Mouse (Mus musculus) bone marrow macrophage, adult 2 months (primary cell): ENCODE results near the gene Lrrc57. TPM values are rescaled to one million over a fixed set of nuclear protein-coding genes. Genes with fewer than 3 reads are reported as not detected.
"Not testable (repeated sequence)": the region's sequence is repeated elsewhere in the genome, so short reads cannot be mapped to it uniquely, and the experiment has no call there.

ENCODE experiments used
- H3K27ac ChIP-seq: 2 replicates; pipeline ENCODE4 v1.5.1; 2012; ENCODE audit warnings: low read depth, low read length; ENCODE audit not compliant: insufficient read depth
- H3K4me1 ChIP-seq: 2 replicates; pipeline ENCODE4 v1.6.1; 2012; ENCODE audit warnings: low read length; ENCODE audit not compliant: control insufficient read depth, insufficient read depth
- H3K4me3 ChIP-seq: 2 replicates; pipeline ENCODE4 v1.5.1; 2012; ENCODE audit warnings: mild to moderate bottlenecking, low read length, moderate library complexity; ENCODE audit not compliant: insufficient read depth
- CTCF ChIP-seq: IDR thresholded peaks from 2 replicates; pipeline ENCODE4 v1.5.1; 2012; ENCODE audit warnings: low read depth, mild to moderate bottlenecking, low read length, moderate library complexity
- POLR2A ChIP-seq: IDR thresholded peaks from 2 replicates; pipeline ENCODE4 v1.6.1; 2012; ENCODE audit warnings: mild to moderate bottlenecking, low read depth, low read length, borderline replicate concordance
- polyA plus RNA-seq: library from polyadenylated mRNA; stranded (reverse); fragments of >200 nt; gene quantifications from 2 replicates; pipeline ENCODE4 v1.2.4, GENCODE M21; 2012; ENCODE audit not compliant: missing spikeins, insufficient read depth, insufficient read length

The Lrrc57 gene
- polyA plus RNA-seq, 1 experiment: 17.5 TPM

- TF ChIP-seq CTCF (0 out of 2 replicates have a peak, but pooled peaks have one; percentile 19), POLR2A (no peak)
- Histone ChIP-seq H3K4me1 (peaks cover 37% of the 10 kb centered on the region), H3K4me3 (peak overlapping the region; percentile 89), H3K27ac (peak overlapping the region; percentile 82)
Measured at GRCm38 (mm10) chr2:120567798-120568320, 41.5 kb downstream of the Lrrc57 start.

DNA sequence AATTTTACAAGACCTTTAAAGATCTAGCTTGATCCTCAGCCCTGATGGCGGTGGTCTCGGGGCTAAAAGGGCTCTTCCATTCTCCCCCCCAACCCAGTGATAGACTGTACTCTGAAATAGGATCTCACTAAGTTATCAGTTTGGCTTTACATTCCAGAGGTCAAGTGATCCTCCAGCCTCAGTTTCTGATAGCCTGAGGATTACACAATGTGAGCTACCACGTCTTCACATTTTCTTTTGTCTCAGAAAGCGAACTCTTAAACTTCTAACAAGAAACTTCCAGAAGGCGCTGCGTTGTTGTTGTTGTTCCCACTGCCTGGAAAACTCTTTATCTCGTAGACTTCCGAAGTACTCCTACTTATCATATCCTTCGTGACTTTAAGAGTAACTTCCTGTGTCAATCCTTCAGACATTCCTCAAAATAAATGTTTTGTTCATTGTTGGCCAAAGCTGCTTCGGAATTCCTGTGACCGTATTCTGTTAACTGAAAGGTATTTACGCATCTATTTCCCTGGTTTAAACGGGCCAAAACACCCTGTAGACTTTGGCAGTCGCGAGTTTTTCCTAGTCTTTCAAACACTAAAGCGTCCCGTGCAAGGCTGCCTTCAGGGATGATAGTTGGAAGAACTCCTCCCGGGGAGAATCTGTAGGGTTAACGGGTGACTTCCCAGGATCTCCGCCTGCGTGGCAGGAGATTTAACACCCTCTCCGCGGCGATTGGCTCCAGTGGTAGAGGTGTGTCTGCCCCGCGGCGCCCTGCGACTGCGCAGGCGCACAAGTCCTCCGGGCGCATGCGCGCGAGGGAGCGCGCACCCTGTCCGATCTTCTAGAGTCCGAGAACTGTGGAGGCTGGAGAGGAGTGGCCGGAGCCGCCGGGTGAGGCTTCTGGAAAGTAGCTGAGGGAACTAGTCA lies 42.2 kb downstream of the Lrrc57 start, which contains the start of gene Snap23:
Gene Snap23, plus strand, starts transcription at position 786 of the 912 bp plus-strand sequence.
- H3K27ac ChIP-seq: peak within 1 kb of the TSS; percentile 83
- TF ChIP-seq POLR2A (0 out of 2 replicates have a peak, but pooled peaks have one; percentile 19), CTCF (no peak)
- peak within 1 kb of the TSS; percentile 89 for H3K4me3 ChIP-seq
- H3K4me1 ChIP-seq: peaks cover 33% of the 10 kb centered on the region

- TF ChIP-seq POLR2A (no peak), CTCF (no peak)
- Histone ChIP-seq H3K4me1 (peaks cover 34% of the 10 kb centered on the region), H3K27ac (peak overlapping the region; percentile 64), H3K4me3 (no peak overlapping the region)
Measured at GRCm38 (mm10) chr2:120565363-120565762, 44.0 kb downstream of the Lrrc57 start.

- H3K4me3 ChIP-seq: not testable (repeated sequence)
- peaks cover 35% of the 10 kb centered on the region for H3K4me1 ChIP-seq
- peak overlapping the region; percentile 11; the same call in 1 of the 2 replicates for H3K27ac ChIP-seq
Measured at GRCm38 (mm10) chr2:120564548-120565188, 44.7 kb downstream of the Lrrc57 start.

DNA sequence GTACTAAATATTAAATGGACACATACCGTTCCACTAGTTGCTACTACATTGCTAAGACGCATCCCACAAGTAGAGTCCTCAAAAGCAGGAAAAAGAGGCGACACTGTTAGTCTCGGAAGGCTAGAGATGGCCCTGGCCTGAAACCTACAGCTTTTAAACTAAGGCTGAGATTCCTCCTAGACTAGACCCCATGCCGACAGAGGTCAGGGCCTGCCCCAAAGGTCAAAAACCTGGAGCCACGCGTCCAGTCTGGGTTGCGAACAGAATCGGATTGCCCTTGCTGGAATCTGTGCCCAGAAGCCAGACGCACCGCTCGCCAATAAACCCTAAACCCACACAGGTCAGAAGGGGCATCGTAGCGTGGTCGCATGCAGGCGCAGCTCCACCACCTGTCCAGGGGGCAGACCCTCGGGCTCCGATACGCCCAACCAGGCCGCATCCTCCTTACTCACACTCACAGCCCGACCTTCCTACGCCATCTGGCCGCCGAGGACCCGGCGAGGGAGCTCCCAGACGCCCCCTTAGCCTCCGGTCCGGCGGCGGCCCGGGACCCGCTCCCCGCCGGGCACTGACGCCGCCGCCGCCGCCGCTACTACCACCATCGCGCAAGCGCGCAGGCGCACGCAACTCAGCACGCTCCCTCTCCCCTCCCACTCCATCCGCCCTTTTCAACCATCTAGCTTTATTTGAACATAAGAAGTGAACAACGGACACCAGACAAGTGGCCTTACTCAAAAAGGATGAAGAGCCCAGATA lies 45.9 kb downstream of the Lrrc57 start, which contains the start of gene Zfp106:
Gene Zfp106, minus strand, starts transcription at position 609 of the 756 bp plus-strand sequence.
- Histone ChIP-seq H3K4me1 (peaks cover 34% of the 10 kb centered on the region), H3K4me3 (peak within 1 kb of the TSS; percentile 86), H3K27ac (peak within 1 kb of the TSS; percentile 72)
- peak; percentile 76; the same call in 1 of the 2 replicates for TF ChIP-seq POLR2A
- TF ChIP-seq CTCF: no peak

- TF ChIP-seq CTCF (no peak), POLR2A (no peak)
- H3K4me3 ChIP-seq: peak overlapping the region; percentile 86
- peak overlapping the region; percentile 72 for H3K27ac ChIP-seq
- peaks cover 37% of the 10 kb centered on the region for H3K4me1 ChIP-seq
Measured at GRCm38 (mm10) chr2:120562859-120563234, 46.5 kb downstream of the Lrrc57 start.

GRCm38 (mm10) chr2:120561524-120561923 lies 47.8 kb downstream of the Lrrc57 start:
- peak overlapping the region; percentile 6 for H3K27ac ChIP-seq
- H3K4me3 ChIP-seq: no peak overlapping the region
- TF ChIP-seq CTCF (no peak), POLR2A (no peak)
- peaks cover 42% of the 10 kb centered on the region for H3K4me1 ChIP-seq

DNA sequence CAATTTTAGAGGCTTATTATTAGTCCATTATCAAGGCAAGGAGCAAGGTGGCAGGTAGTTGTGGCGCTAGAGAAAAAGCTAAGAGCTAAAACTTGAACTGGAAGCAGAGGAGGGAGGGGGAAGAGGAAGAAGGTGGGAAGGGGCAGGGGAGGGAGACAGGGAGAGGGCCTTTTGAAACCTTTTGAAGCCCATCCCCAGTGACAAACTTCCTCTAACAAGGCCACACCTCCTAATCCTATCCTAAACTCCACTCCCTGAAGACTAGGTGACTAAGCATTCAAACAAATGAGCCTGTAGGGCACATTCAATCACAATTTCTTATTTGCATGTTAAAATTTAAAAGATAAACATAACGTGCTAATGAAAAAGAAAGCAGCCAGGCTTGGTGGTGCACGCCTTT lies 50.5 kb downstream of the Lrrc57 start:
- Histone ChIP-seq H3K4me1 (peaks cover 27% of the 10 kb centered on the region), H3K4me3 (no peak overlapping the region), H3K27ac (peak overlapping the region; percentile 24)
- TF ChIP-seq POLR2A (no peak), CTCF (no peak)

- Histone ChIP-seq H3K4me3 (no peak overlapping the region), H3K27ac (no peak overlapping the region), H3K4me1 (peaks cover 27% of the 10 kb centered on the region)
- TF ChIP-seq POLR2A: no peak
- no peak for TF ChIP-seq CTCF
Measured at GRCm38 (mm10) chr2:120556868-120557267, 52.5 kb downstream of the Lrrc57 start.

Other genes with a start within 250 kb of the Lrrc57 start
- gene Ganc, start 205.6 kb downstream of the Lrrc57 start, polyA plus RNA-seq: 10.4 and 15.5 TPM in 2 replicates
- 35.3 and 37.1 TPM in 2 replicates for gene Tmem87a, start 205.4 kb downstream of the Lrrc57 start, polyA plus RNA-seq
- gene Capn3, start 153.5 kb downstream of the Lrrc57 start, polyA plus RNA-seq: 0.45 TPM in 1 of 2 replicates, not detected in the other
- gene Zfp106, start 45.7 kb downstream of the Lrrc57 start, polyA plus RNA-seq: 66.2 and 79.1 TPM in 2 replicates
- 248 and 266 TPM in 2 replicates for gene Snap23, start 41.8 kb downstream of the Lrrc57 start, polyA plus RNA-seq
- gene Haus2, start 137 bp downstream of the Lrrc57 start, polyA plus RNA-seq: 9.5 and 10.3 TPM in 2 replicates
- 71.4 and 75.3 TPM in 2 replicates for gene Stard9, start 19.6 kb upstream of the Lrrc57 start, polyA plus RNA-seq
- gene Cdan1, start 240.6 kb upstream of the Lrrc57 start, polyA plus RNA-seq: 12.2 and 15.7 TPM in 2 replicates
- gene Ttbk2, start 241.1 kb upstream of the Lrrc57 start, polyA plus RNA-seq: 4.4 and 4.9 TPM in 2 replicates